Mouse (Mus musculus): ENCODE measurements at regions not wholly inside any gene's neighbourhood (a gene's known extent, or its start where the extent isn't known, plus 50 kb on each side); places are given as distances from the start of the nearest gene placed in this dataset.

DNA sequence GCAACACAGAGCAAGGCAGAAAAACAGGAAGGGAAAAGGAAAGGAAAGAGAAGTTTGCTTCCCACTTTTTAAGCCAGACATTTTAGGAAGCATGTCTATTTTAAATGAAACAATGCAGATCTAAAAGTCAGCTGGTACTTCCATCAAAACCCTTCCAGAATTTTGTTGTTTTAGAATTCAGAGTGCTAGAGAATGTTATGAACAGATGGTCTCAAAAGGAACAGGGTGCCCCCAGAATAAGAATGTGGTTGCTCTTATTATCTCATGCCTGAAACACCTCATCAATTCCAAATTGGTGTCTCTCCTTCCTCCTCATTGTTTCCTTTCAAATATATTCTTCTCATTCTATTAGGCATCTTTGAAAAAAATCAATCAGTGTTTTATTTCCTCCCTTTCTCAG lies 60.0 kb upstream of the Gm527 start:
- ATAC-seq (ENCODE audit: insufficient read depth, low FRiP score, low TSS enrichment) (no peak), DNase-seq (ENCODE audit: low spot score) (no peak)
- Histone ChIP-seq H3K27me3 (ENCODE audit: control insufficient read depth, insufficient read depth, low read length) (no peaks in the 10 kb centered on the region), H3K4me1 (ENCODE audit: control insufficient read depth, insufficient read depth, low read length) (no peaks in the 10 kb centered on the region), H3K9me3 (ENCODE audit: control insufficient read depth, low read length) (no peaks in the 10 kb centered on the region), H3K36me3 (ENCODE audit: control insufficient read depth, insufficient read depth, low read length) (no peaks in the 10 kb centered on the region), H3K9ac (ENCODE audit: low read length) (no peak overlapping the region), H3K27ac (ENCODE audit: low read depth, low read length) (no peak overlapping the region), H3K4me3 (ENCODE audit: low read depth, low read length) (no peak overlapping the region), H3K4me2 (ENCODE audit: low read depth) (no peak overlapping the region)

Measured in neural tube, embryonic 11.5 days (tissue).